Mouse (Mus musculus) T-helper 1 cell (primary cell): ENCODE measurements around the gene Cdc34.
"Not testable (repeated sequence)": the region's sequence is repeated elsewhere in the genome, so short reads cannot be mapped to it uniquely, and the experiment has no call there.

Experiments
- in situ Hi-C: fragments of 300-600 bp; cut with MboI, MseI; formaldehyde crosslinking; loops from one replicate; pipeline ENCODE4 v1.15.1; 2025; ENCODE audit warnings: high pct_unique_total_duplicates

Cdc34 gene

DNA sequence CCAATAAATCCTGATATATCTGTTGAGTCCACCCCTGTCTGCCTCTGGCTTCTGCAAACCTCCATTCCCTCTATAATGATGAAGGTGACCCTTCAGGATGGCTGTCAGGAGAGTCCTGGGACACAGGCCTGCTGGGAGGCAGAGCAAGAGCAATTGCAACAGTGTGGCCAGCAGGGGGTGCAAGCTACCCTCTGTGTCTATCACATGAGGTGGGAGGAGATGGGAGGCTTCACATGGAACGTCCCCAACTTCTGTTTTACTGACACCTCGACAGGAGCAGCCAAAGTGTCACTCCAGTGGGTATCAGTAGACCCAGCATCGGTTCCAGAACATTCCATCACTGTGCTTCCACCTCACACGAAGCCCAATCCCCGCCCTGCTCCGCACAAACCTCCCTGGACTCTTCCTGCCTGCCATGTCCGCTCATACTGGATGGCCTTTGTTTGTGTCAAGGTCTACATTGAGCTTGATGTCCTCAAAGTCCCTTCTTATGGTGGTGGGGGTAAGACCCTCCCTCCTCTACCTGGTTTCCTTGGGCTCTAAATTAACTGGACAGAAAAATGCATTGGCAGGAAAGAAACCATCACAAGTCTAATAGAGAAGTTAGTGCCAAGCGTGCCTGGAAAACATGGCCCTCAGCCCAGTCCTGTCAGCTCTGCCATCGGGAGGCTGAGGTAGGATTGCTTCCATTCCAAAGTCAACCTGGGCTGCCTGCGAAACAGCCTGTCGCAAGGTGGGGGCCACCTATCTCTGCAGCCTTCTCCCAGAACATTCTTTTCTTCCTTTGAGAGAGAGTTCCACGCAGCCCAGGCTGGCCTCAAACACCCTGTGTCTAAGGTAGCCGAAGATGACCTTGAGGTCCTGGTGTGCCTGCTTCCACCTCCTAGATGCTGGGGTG, 13.5 kb downstream of the Cdc34 start:
- in situ Hi-C loops = no loop called here

DNA sequence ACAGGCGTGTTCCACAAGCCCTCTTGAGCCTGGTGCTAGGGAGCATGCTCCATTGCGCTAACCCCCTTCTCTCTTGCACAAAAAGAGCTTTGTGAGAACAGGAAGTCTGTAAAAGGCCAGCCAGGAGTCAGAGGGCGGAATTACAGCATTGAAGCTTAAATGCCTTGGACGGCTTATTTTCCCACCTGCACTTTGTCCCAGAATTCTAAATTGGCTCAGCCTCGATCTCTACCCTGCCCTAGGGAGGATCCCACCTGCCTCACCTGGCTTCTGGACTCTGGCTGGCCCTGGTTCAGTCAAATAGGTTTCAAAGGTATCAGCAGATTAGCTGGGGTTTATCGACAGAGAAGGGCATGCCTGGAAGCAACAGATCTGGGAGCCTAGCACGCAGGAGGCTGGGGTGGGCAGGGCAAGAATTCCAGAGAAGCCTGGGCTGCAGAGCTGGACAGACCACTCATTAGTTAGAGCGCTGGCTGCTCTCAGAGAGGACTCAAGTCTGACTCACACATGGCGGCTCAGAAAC, 14.2 kb downstream of the Cdc34 start:
- in situ Hi-C loops = no loop called here

DNA sequence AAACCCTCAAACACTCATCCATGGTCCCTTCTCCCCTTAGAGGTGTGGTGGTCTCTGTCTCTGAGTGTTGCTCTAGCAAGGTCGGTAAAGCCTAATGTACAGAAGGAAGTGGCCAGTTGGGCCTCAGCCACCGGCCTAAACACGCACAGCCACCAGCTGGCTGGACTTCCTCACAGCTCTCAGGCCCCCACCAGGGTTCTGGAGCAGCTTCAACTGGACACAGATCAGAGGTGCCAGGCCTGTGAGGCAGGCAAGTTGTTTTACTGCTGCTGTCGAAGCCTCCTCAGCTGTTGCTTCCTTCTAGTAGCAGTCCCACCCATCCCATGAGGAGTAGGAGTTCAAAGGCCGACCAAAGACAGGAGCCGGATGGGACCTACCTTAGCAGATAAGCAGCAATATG, 15.9 kb downstream of the Cdc34 start:
- in situ Hi-C loops = no loop called here

DNA sequence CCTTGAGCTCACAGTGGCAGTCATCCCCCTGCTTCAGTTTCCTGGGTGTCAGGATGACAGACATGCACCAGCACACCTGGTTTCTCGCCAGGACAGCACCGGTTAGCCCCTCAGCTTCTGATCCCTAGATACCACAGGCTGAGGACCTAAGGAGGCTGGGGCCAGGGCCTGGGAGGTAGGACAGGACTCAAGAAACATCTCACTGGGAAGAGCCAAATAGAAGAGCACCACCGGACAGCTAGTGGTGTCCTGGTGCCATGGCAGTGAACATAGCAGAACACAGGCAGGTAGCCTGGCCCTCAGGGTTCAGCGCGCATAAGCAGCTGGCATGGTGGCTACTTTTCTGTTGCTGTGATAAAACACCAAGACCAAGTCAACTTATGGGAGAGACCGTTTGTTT, 16.5 kb downstream of the Cdc34 start:
- in situ Hi-C loops = no loop called here

DNA sequence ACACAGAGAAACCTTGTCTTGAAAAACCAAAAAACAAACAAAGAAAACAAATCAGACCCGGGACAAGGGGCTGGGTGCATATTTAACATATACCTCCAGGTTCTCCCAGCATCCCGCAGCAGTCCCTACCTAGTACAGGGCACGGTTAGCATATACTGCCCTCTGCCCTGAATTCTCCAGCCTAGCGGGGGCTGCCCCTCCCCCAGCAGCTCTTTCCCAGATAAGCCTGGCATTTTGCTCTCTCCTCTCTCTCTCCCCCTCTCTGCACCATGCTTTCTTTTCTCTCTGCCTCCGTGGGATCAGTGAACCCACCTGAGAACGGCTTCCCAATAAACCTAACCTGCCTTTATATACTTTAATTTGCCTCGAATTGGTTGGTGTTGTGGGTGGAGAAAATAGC, 18.7 kb downstream of the Cdc34 start:
- in situ Hi-C loops = no loop called here

DNA sequence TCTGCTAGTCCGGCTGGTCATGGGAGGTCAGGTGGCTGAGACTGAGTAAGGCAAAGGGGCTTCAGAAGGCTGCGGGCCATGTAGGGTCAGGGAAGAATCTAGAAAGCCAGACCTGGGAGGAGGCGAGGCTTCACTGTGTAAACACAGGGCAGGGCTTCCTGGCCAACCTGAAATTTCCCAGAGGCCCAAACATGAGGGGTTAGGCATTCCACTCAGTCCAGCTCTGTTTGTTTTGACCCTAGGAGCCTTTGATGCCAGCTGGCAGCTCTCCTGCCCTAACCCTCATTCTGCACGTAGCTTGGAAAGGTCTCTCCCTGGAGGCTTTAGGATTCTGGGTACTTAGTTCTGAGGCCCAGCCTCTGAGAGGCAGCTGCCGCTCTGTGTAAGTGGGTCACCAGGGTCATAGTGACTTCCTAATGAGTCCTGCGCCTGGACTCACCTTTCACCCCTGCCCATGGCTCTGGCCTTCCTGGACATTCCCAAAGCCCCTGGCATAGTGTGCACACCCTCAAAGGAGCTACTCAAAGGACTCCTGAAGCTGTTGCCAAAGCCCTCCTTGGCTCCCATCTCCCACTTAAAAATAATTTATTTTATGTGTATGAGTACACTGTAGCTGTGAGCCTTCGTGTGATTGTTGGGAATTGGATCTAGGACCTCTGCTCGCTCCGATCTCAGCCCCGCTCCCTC, 19.6 kb downstream of the Cdc34 start:
- in situ Hi-C loops = no loop called here

DNA sequence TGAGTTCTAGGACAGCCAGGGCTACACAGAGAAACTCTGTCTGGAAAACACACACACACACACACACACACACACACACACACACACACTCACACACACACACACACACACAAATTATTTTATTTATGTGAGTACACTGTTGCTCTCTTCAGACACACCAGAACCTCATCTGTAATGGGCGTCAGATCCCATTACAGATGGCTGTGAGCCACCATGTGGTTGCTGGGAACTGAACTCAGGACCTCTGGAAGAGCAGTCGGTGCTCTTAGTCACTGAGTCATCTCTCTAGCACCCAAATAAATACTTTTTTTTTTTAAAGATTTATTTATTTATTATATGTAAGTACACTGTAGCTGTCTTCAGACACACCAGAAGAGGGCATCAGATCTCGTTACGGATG, 21.0 kb downstream of the Cdc34 start:
- in situ Hi-C loops = not testable (repeated sequence)

DNA sequence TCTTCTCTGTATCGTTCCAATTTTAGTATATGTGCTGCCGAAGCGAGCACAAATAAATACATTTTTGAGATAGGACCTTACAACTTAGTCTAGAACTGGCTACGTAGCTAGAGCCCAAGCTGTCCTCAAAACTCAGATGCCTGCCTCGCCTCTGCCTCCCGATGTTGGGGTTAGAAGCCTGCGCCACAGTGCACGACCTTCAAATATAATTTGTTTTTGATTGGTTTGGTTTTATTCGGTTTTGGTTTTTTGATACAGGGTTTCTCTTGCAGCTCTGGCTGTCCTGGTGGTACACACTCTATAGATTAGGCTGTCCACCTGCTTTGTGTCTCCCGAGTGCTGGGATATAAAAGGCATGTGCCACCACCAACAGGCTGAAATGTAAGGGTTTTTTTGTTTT, 21.5 kb downstream of the Cdc34 start:
- in situ Hi-C loops = no loop called here

DNA sequence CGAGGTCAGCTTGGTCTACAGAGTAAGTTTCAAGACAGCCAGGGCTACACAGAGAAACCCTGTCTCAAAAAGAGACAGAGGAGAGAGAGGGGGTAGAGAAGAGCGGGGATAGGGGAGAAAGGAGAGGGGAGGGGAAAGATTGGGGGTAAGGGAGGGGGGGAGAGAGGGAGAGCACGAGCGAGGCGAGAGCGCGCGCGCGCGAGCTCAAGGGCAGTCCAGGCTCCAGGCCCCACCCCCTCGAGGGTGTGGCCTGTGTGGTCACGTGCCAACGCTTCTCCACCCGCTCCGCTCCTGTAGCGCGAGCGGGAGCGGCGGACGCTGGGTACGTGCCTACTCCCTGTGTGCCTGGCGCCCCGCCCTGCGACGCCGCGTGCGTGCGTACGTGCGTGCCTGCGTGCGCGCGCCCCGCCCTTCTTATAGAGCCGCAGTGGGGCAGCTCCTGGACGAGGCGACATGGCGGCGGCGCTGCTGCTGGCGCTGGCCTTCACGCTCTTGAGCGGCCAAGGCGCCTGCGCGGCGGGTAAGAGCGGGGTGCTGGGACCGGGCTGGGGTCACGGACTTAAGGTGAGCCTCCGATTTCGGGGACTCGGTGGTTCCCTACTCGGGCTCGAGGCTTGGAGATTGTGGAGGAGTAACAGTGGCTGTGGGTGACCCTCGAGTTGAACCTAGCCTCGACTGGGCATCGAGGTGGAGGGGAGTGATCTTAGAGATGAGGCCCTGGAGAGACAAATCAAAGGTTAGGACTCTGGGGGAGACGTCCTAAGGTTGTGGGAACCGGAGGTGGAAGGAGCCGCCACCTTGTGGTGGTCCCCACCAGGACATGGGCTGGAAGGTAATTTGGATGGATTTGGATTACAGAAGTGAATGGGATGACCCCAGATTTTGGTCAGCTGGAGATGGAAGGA, 22.3 kb downstream of the Cdc34 start, which contains the start of gene Bsg:
Gene Bsg, plus strand, starts transcription at position 427 of the 905 bp plus-strand sequence.
- in situ Hi-C loops = no loop called here

DNA sequence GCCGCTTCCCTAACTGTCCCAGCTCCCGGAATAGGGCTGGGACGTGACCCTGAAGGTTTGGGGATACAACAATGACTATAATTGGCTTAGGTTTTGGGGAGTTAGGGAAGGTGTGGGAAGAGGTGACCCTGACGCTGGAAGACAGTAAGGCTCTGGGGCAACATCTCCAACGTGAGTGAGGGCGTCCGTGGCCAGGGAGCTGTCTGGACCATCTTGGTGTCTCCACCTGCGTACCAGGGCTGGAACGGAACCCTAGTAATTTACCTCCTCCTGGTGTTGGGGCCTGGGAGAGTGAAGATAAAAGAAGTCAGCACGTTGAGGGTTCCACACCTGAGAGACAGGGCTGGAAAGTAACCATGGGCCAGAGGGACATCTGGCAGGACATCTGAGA, 23.0 kb downstream of the Cdc34 start:
- in situ Hi-C loops = loop anchor here (5.0 kb wide), 1 partner anchor 77 kb away; no protein-coding TSS in a partner anchor

DNA sequence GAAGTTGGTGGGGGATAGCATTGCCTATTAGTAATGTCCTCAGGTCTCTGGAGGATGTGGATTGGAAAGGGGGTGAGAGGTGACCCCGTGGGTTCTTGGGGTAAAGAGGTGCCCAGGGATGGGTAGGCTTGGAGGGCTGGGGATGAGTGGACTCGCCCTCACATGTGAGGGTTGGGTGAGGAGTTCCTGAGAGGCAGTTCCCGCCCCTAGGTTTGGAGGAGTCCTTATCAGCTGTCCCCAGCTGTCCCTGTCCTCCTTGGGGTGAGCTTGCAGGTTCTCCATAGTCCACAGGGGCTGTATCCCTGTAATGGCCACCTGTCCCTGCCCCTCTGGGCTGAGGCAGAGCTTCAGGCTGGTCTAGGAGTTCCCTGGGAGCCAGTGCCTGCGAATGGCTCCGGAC, 24.0 kb downstream of the Cdc34 start:
- in situ Hi-C loops = loop anchor here (5.0 kb wide), 1 partner anchor 76 kb away; no protein-coding TSS in a partner anchor

DNA sequence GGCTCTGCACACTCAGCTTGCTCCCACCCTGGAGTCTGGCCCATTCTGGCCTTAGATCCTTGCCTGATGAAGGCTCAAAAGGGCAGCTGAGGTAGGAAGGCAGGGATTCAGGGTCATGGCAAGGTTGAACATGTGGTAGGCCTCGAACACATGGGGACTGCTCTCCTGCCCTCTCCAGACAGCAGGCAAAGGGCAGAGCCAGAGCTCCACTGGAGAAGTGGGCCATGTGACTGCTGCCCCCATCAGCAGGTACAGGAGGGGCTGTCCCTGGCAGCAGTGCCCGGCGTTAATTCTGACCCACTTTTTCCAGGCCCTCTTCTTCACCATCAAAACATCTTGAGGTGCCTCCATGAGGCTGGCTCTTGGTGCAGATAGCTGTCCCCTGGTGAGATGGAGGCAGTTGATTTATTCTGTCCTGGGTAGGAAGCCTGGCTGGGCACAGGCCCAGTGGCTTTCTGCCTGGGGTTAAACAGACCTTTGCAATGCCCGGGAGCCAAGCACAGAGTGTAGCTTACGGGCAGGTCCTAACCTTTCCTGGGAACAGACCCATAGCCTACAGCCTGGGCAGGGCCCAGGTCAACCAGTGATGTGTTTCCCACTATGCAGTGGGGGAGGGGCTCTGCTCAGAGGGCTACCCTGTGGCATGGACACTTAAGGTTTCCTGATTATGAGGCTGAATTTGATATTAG, 24.6 kb downstream of the Cdc34 start:
- in situ Hi-C loops = loop anchor here (5.0 kb wide), 1 partner anchor 76 kb away; no protein-coding TSS in a partner anchor

DNA sequence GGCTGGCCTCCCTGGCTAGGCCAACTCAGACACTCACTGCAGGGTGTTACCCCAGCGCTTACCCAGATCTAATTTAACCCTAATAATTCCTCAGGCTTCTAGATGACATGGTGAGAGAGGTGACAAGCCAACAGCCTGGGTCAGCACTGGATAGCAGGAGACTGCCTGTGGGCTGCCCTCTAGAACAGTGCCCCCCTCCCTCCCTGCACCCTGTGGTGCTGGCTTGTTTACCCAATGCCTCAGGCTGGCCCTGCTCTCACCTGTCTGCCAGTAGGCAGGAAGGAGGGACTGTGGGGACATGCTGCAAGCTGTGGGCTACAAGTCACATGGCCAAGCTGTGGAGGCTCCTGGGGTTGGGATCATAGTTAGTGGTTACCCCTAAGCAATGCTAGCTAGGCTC, 25.2 kb downstream of the Cdc34 start:
- in situ Hi-C loops = loop anchor here (5.0 kb wide), 1 partner anchor 75 kb away; no protein-coding TSS in a partner anchor

DNA sequence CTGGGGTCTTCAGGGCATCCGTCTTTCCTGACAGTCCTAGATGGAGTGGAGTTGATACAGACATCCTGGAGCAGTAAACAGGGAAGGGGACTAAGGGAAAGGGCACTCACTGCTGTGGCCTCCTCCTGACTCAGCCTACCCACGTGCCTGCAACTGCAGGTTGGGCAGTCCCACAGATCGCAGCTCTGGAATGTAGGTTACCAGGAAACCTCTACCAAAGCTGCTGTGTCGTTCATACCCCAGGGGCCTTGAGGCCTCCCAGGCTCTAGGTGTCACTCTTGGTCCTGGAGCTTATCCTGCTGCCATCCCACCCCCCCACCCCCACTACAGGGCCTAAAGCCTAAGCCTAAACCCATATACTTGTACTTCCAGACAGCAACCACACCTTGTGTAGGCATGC, 25.8 kb downstream of the Cdc34 start:
- in situ Hi-C loops = loop anchor here (5.0 kb wide), 1 partner anchor 75 kb away; no protein-coding TSS in a partner anchor

DNA sequence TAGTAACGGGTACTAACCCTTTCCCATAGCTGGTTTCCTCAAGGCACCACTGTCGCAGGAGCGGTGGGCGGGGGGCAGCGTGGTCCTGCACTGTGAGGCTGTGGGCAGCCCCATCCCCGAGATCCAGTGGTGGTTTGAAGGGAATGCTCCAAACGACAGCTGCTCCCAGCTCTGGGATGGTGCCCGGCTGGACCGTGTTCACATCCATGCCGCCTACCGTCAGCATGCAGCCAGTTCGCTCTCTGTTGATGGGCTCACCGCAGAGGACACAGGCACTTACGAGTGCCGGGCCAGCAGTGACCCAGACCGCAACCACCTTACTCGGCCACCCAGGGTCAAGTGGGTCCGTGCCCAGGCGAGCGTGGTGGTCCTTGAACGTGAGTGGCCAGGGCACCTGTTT, 26.7 kb downstream of the Cdc34 start:
- in situ Hi-C loops = loop anchor here (5.0 kb wide), 1 partner anchor 74 kb away; no protein-coding TSS in a partner anchor

DNA sequence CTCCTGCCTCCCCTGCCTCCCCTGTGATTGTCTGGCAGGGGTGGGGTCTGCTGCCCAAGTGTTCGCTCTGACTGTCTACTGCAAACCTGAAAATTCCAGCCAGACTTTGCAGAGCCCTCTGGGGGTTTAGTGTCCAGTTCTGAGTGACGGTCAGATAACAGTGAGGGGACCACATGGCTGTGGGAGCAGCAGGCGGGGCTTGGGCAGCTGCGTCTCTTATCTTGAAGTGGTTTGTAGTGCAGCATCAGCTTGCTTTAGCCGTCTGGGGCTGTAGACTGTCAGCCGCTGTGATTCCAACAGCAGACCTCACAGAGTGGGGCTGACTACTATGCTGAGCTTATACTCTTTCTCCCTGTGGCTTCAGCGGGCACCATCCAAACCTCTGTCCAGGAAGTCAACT, 27.3 kb downstream of the Cdc34 start:
- in situ Hi-C loops = loop anchor here (5.0 kb wide), 1 partner anchor 73 kb away; no protein-coding TSS in a partner anchor

DNA sequence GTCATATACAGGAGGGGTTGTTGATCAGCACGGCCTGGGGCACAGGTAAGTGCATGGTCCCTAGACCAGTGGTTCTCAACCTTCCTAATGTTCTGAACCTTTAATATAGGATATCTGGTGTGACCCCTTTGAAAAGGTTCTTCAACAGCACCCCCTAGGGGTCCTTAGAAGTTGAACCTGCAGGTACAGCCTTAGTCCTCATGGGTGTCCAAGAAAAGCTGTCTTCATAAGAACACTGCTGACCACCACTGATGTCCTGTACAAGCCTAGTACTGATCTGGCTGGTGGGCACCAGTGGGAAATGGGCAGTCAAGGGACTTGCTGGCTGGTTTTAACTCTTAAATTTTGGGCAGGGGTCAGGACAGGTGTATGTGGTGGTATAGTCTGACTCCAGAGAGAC, 30.0 kb downstream of the Cdc34 start:
- in situ Hi-C loops = no loop called here

DNA sequence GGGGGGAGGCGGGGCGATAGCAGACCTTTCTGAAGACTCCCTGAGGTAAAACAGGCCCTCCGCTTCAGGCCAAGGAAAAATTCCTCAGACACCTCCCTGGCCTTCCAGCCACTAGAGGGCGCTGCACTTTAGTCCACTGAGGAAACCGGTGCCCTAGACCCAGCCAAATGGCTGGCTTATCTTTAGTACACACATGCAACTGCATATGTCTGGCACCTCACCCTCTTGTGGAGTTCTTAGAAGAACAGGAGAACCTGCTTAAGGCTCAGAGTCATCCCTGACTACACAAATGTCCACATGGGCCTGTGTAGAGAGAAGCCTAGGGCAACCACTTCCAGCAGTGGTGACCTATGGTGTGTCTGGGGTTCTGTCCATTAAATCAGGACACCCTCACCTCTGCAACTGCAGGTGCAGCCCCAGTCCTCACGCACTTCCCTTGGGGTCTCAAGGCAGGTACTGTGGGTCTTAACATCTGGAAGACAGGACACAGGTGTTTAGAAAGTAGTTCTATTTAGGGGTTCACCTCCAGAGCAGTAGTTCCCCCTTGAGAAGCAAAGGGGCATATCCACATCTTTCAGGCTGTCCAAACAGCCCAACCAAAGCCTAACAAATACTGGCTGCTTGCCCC, 30.6 kb downstream of the Cdc34 start:
- in situ Hi-C loops = no loop called here

DNA sequence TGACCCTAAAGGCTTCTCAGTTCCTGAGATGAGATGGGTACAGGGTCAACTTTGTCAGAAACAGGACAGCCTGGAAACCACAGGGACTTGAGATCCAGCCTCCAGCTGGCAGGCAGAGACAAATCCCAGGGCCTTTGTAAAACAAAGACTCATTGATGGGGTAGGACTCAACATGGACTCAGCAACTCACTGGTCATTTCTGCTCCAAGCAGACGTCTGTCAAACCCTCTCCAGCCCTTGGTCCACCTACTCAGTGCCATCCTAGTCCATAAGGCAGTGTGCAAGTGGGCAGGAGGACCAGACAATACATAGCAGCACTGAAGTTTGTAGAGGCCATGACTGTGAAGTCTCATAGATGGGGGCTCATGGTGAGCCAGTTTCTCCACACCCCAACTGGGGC, 31.2 kb downstream of the Cdc34 start:
- in situ Hi-C loops = no loop called here

DNA sequence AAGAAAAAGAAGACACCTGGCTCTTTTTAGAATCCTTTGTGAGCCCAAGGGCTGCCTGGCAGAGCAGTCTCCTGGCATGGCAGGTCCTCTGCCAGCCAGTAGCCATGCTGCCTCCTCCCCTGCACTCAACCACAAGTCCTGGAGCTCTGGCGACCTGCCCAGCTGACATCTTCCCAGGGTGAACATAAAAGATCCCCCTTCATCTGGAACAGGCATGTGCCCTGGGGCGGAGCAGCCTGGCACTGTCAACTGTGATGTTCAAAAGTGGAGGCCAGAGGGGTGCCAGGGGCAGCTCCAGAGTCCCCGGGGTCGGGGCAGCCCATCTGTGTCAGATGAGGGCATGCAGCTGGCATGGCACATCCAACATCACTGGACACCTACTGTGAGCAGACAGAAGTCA, 33.0 kb downstream of the Cdc34 start:
- in situ Hi-C loops = no loop called here
